Mouse (Mus musculus) hindbrain, postnatal 0 days (tissue): ENCODE data around the gene Foxo3. TPM values are rescaled to one million over a fixed set of nuclear protein-coding genes. Genes with fewer than 3 reads are reported as not detected.
A peak's percentile ranks its signal among the peaks of the same experiment; 100 is the strongest.

ENCODE experiments used
- ATAC-seq: fragments of 200-750 bp; cut with Nextera tagmentation; 2 replicates; pipeline ENCODE4 v1.8.0; 2017; ENCODE audit warnings: mild to moderate bottlenecking, moderate TSS enrichment, moderate library complexity
- DNase-seq: peaks from one replicate; pipeline ENCODE4 v3.0.0-alpha.2; 2015; ENCODE audit warnings: low spot score
- H3K27ac ChIP-seq: fragments of 300-500 bp; sonication (generic); 2 replicates; pipeline ENCODE4 v1.5.1; 2014; ENCODE audit warnings: mild to moderate bottlenecking
- H3K27me3 ChIP-seq: fragments of 300-500 bp; sonication (generic); 2 replicates; pipeline ENCODE4 v1.6.1; 2014; ENCODE audit warnings: low read length, mixed read lengths; ENCODE audit not compliant: insufficient read depth
- H3K36me3 ChIP-seq: fragments of 300-500 bp; sonication (generic); 2 replicates; pipeline ENCODE4 v1.6.1; 2014; ENCODE audit warnings: low read length, mixed read lengths; ENCODE audit not compliant: insufficient read depth
- H3K4me1 ChIP-seq: fragments of 300-500 bp; sonication (generic); 2 replicates; pipeline ENCODE4 v1.6.1; 2014; ENCODE audit warnings: antibody characterized with exemption, low read length, mixed read lengths; ENCODE audit not compliant: insufficient read depth
- H3K4me2 ChIP-seq: fragments of 300-500 bp; sonication (generic); 2 replicates; pipeline ENCODE4 v1.6.1; 2014; ENCODE audit warnings: low read depth, mild to moderate bottlenecking, low read length, moderate library complexity, mixed read lengths
- H3K4me3 ChIP-seq: fragments of 300-500 bp; sonication (generic); 2 replicates; pipeline ENCODE4 v1.5.1; 2014; ENCODE audit warnings: low read length
- H3K9ac ChIP-seq: fragments of 300-500 bp; sonication (generic); replicated peaks from 2 replicates; pipeline ENCODE4 v1.6.1; 2014; ENCODE audit warnings: mild to moderate bottlenecking, low read length, moderate library complexity, mixed read lengths
- H3K9me3 ChIP-seq: fragments of 300-500 bp; sonication (generic); 2 replicates; pipeline ENCODE4 v1.6.1; 2016; ENCODE audit warnings: low read length, mixed read lengths
- CTCF ChIP-seq: IDR thresholded peaks from 2 replicates; pipeline ENCODE4 v1.5.1; 2016; ENCODE audit warnings: antibody characterized with exemption, control low read depth, low read depth
- WGBS: fragments of 180-500 bp; shearing (Covaris S2); extraction: QIAGEN DNeasy Blood & Tissue Kit; methylation state at CpG from one replicate; pipeline ENCODE4 v1.1.7; 2014; 5-methylcytosine and 5-hydroxymethylcytosine counted together
- polyA plus RNA-seq: library from polyadenylated mRNA; unstranded; fragments of >200 nt; fragmentation: Nextera tagmentation; extraction: Ambion mirVana; gene quantifications from 2 replicates; pipeline ENCODE4 v1.2.1, GENCODE M21; 2015
- total RNA-seq: library from RNA; depleted of rRNA; stranded (reverse); fragments of >200 nt; gene quantifications from 2 replicates; pipeline ENCODE4 v1.2.3, GENCODE M21; 2014

The Foxo3 gene
- total and polyA plus RNA-seq, 2 experiments from 2014 or later = 8.6 to 54.7 TPM

DNA sequence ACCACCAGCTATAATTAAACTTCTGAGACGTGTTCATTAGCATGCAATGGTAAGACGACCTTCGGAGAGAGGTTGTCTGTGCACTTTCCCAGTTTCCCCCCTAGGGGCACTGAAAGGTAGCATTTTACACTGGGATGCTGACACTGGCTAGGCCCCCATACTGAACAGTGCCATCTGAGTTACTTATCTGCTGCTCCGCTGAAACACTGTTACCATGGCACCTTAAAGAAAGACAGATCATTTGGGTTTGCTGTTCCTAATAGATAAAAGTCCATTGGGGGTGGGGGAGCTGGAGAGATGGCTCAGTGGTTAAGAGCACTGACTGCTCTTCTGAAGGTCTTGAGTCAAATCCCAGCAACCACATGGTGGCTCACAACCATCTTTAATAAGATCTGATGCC, 20.0 kb upstream of the Foxo3 start:
- peak; percentile 10; the same call in 1 of the 2 replicates for TF ChIP-seq CTCF
- H3K27ac ChIP-seq = no peak overlapping the region
- 63% methylated on average over 4 of the region's 4 CpGs for WGBS
- no peaks in the 10 kb centered on the region for H3K4me1 ChIP-seq
- H3K4me2 ChIP-seq = no peak overlapping the region
- H3K4me3 ChIP-seq = no peak overlapping the region
- no peaks in the 10 kb centered on the region for H3K27me3 ChIP-seq
- no peak overlapping the region for H3K9ac ChIP-seq
- H3K36me3 ChIP-seq = no peaks in the 10 kb centered on the region
- DNase-seq = no peak
- no peak for ATAC-seq
- no peaks in the 10 kb centered on the region for H3K9me3 ChIP-seq

- Histone ChIP-seq H3K27ac (no peak overlapping the region), H3K4me3 (no peak overlapping the region), H3K4me2 (no peak overlapping the region), H3K9ac (no peak overlapping the region), H3K9me3 (no peaks in the 10 kb centered on the region), H3K4me1 (no peaks in the 10 kb centered on the region), H3K36me3 (no peaks in the 10 kb centered on the region), H3K27me3 (no peaks in the 10 kb centered on the region)
- WGBS = 16% methylated on average over 1 of the region's 1 CpGs
- DNase-seq (peak; percentile 87), ATAC-seq (0 out of 2 replicates have a peak, but pooled peaks have one; percentile 48)
- peak; percentile 86 for TF ChIP-seq CTCF
These were observed 18.5 kb upstream of the Foxo3 start for GRCm38 (mm10) chr10:42295028-42295427.

GRCm38 (mm10) chr10:42294392-42294791, 17.8 kb upstream of the Foxo3 start:
- no peak for TF ChIP-seq CTCF
- H3K27ac ChIP-seq = no peak overlapping the region
- ATAC-seq (no peak), DNase-seq (no peak)
- no peaks in the 10 kb centered on the region for H3K27me3 ChIP-seq
- no peak overlapping the region for H3K4me2 ChIP-seq
- no peak overlapping the region for H3K9ac ChIP-seq
- no peaks in the 10 kb centered on the region for H3K9me3 ChIP-seq
- H3K36me3 ChIP-seq = no peaks in the 10 kb centered on the region
- WGBS = 47% methylated on average over 2 of the region's 2 CpGs
- no peak overlapping the region for H3K4me3 ChIP-seq
- no peaks in the 10 kb centered on the region for H3K4me1 ChIP-seq

GRCm38 (mm10) chr10:42293877-42294276, 17.3 kb upstream of the Foxo3 start:
- H3K9ac ChIP-seq = no peak overlapping the region
- H3K36me3 ChIP-seq = no peaks in the 10 kb centered on the region
- H3K27me3 ChIP-seq = no peaks in the 10 kb centered on the region
- H3K4me2 ChIP-seq = no peak overlapping the region
- ATAC-seq (no peak), DNase-seq (no peak)
- H3K4me3 ChIP-seq = no peak overlapping the region
- no peak overlapping the region for H3K27ac ChIP-seq
- H3K9me3 ChIP-seq = no peaks in the 10 kb centered on the region
- no peaks in the 10 kb centered on the region for H3K4me1 ChIP-seq
- TF ChIP-seq CTCF = no peak
- 70% methylated on average over 4 of the region's 4 CpGs for WGBS

GRCm38 (mm10) chr10:42291360-42291759, 14.8 kb upstream of the Foxo3 start:
- H3K4me1 ChIP-seq = no peaks in the 10 kb centered on the region
- no peak for ATAC-seq
- no peak overlapping the region for H3K9ac ChIP-seq
- no peaks in the 10 kb centered on the region for H3K9me3 ChIP-seq
- H3K27ac ChIP-seq = no peak overlapping the region
- H3K27me3 ChIP-seq = no peaks in the 10 kb centered on the region
- TF ChIP-seq CTCF = peak; percentile 75
- no peak overlapping the region for H3K4me3 ChIP-seq
- no peak overlapping the region for H3K4me2 ChIP-seq
- no peaks in the 10 kb centered on the region for H3K36me3 ChIP-seq
- WGBS = 62% methylated on average over 5 of the region's 5 CpGs
- DNase-seq = peak; percentile 65

- H3K4me1 ChIP-seq = no peaks in the 10 kb centered on the region
- no peak for TF ChIP-seq CTCF
- H3K9me3 ChIP-seq = no peaks in the 10 kb centered on the region
- H3K4me3 ChIP-seq = no peak overlapping the region
- no peaks in the 10 kb centered on the region for H3K27me3 ChIP-seq
- no peak overlapping the region for H3K9ac ChIP-seq
- DNase-seq = no peak
- H3K4me2 ChIP-seq = no peak overlapping the region
- WGBS = 32% methylated on average over 1 of the region's 1 CpGs
- no peaks in the 10 kb centered on the region for H3K36me3 ChIP-seq
- H3K27ac ChIP-seq = no peak overlapping the region
- ATAC-seq = no peak
These were observed 11.1 kb upstream of the Foxo3 start for GRCm38 (mm10) chr10:42287666-42288065.

- peak overlapping the region; percentile 97 for H3K27ac ChIP-seq
- 2% methylated on average over 38 of the region's 38 CpGs for WGBS
- H3K9me3 ChIP-seq = no peaks in the 10 kb centered on the region
- peak overlapping the region; percentile 57 for H3K9ac ChIP-seq
- no peaks in the 10 kb centered on the region for H3K27me3 ChIP-seq
- peaks cover 20% of the 10 kb centered on the region for H3K4me1 ChIP-seq
- DNase-seq = peak; percentile 9
- H3K4me2 ChIP-seq = peak overlapping the region; percentile 98
- ATAC-seq = no peak; the same call in 1 of the 2 replicates
- TF ChIP-seq CTCF = no peak
- no peaks in the 10 kb centered on the region for H3K36me3 ChIP-seq
- peak overlapping the region; percentile 84 for H3K4me3 ChIP-seq
These were observed 1.8 kb upstream of the Foxo3 start for GRCm38 (mm10) chr10:42278307-42278850.
